Mouse (Mus musculus) neural tube, embryonic 14.5 days (tissue): ENCODE data around the gene Sorbs1. TPM values are rescaled to one million over a fixed set of nuclear protein-coding genes. Genes with fewer than 3 reads are reported as not detected.
A peak's percentile ranks its signal among the peaks of the same experiment; 100 is the strongest.

Experiments used
- ATAC-seq: fragments of 200-750 bp; cut with Nextera tagmentation; 2 replicates; pipeline ENCODE4 v1.8.0; 2017; ENCODE audit warnings: low read depth, mild to moderate bottlenecking, moderate TSS enrichment, moderate library complexity
- H3K27ac ChIP-seq: fragments of 300-500 bp; sonication (generic); 2 replicates; pipeline ENCODE4 v1.5.1; 2014; ENCODE audit warnings: low read depth, mild to moderate bottlenecking, control low read depth, low read length, moderate library complexity, mixed read lengths
- H3K27me3 ChIP-seq: fragments of 300-500 bp; sonication (generic); 2 replicates; pipeline ENCODE4 v1.6.1; 2014; ENCODE audit warnings: low read length; ENCODE audit not compliant: control insufficient read depth, insufficient read depth
- H3K36me3 ChIP-seq: fragments of 300-500 bp; sonication (generic); 2 replicates; pipeline ENCODE4 v1.6.1; 2014; ENCODE audit warnings: low read length, mixed read lengths; ENCODE audit not compliant: control insufficient read depth, insufficient read depth
- H3K4me1 ChIP-seq: fragments of 300-500 bp; sonication (generic); 2 replicates; pipeline ENCODE4 v1.6.1; 2014; ENCODE audit warnings: low read length; ENCODE audit not compliant: control insufficient read depth, insufficient read depth
- H3K4me2 ChIP-seq: fragments of 300-500 bp; sonication (generic); 2 replicates; pipeline ENCODE4 v1.6.1; 2014; ENCODE audit warnings: mild to moderate bottlenecking, low read depth, low read length, control low read depth
- H3K4me3 ChIP-seq: fragments of 300-500 bp; sonication (generic); 2 replicates; pipeline ENCODE4 v1.5.1; 2014; ENCODE audit warnings: low read depth, low read length, control low read depth, mixed read lengths
- H3K9ac ChIP-seq: fragments of 300-500 bp; sonication (generic); replicated peaks from 2 replicates; pipeline ENCODE4 v1.6.1; 2014; ENCODE audit warnings: low read depth, mild to moderate bottlenecking, control low read depth, low read length, mixed read lengths
- H3K9me3 ChIP-seq: fragments of 300-500 bp; sonication (generic); 2 replicates; pipeline ENCODE4 v1.6.1; 2016; ENCODE audit warnings: low read length; ENCODE audit not compliant: control insufficient read depth
- WGBS: fragments of 180-500 bp; shearing (Covaris S2); extraction: QIAGEN DNeasy Blood & Tissue Kit; methylation state at CpG from one replicate; pipeline ENCODE4 v1.1.7; 2014; 5-methylcytosine and 5-hydroxymethylcytosine counted together
- polyA plus RNA-seq: library from polyadenylated mRNA; unstranded; fragments of >200 nt; fragmentation: Nextera tagmentation; extraction: Ambion mirVana; gene quantifications from 2 replicates; pipeline ENCODE4 v1.2.1, GENCODE M21; 2014

Sorbs1 gene
- polyA plus RNA-seq, 1 experiment from 2014 or later = 117 TPM

DNA sequence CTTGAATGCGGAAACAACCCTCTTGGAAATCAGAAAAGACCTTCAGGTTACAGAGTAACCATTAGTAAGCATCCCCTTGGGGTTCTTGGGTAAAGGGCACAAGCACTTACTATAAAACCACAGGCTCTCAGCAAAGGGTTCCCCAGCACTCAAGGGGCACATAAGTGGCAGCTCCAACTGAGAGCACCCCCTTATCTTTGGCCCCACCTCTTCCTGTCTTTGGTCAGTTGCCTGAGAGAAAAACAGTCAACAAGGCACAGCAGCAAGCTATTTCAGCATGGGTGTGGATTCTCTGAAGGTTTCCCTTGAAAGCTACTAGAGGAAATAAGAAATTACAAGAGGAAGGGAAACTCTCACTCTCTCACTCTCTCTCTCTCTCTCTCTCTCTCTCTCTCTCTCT, 246.2 kb downstream of the Sorbs1 start:
- H3K4me1 ChIP-seq = peaks cover 2% of the 10 kb centered on the region; the same call in 1 of the 2 replicates
- no peak overlapping the region for H3K4me3 ChIP-seq
- no peak overlapping the region for H3K4me2 ChIP-seq
- peaks cover 17% of the 10 kb centered on the region for H3K27me3 ChIP-seq
- 91% methylated on average over 1 of the region's 1 CpGs for WGBS
- H3K27ac ChIP-seq = no peak overlapping the region
- H3K9ac ChIP-seq = no peak overlapping the region
- peak; percentile 29; the same call in 1 of the 2 replicates for ATAC-seq
- H3K9me3 ChIP-seq = no peaks in the 10 kb centered on the region
- no peaks in the 10 kb centered on the region for H3K36me3 ChIP-seq

- H3K36me3 ChIP-seq = no peaks in the 10 kb centered on the region
- H3K27ac ChIP-seq = no peak overlapping the region
- no peaks in the 10 kb centered on the region for H3K4me1 ChIP-seq
- no peaks in the 10 kb centered on the region for H3K9me3 ChIP-seq
- no peak overlapping the region for H3K9ac ChIP-seq
- no peak for ATAC-seq
- no peaks in the 10 kb centered on the region for H3K27me3 ChIP-seq
- H3K4me2 ChIP-seq = no peak overlapping the region
- H3K4me3 ChIP-seq = no peak overlapping the region
- WGBS = 93% methylated on average over 1 of the region's 1 CpGs
Measured at GRCm38 (mm10) chr19:40259485-40259884, 254.1 kb downstream of the Sorbs1 start.

GRCm38 (mm10) chr19:40257396-40257795, 256.2 kb downstream of the Sorbs1 start:
- no peaks in the 10 kb centered on the region for H3K9me3 ChIP-seq
- H3K9ac ChIP-seq = no peak overlapping the region
- H3K36me3 ChIP-seq = no peaks in the 10 kb centered on the region
- no peak for ATAC-seq
- H3K27ac ChIP-seq = no peak overlapping the region
- WGBS = 69% methylated on average over 4 of the region's 4 CpGs
- no peaks in the 10 kb centered on the region for H3K4me1 ChIP-seq
- no peak overlapping the region for H3K4me2 ChIP-seq
- no peak overlapping the region for H3K4me3 ChIP-seq
- H3K27me3 ChIP-seq = no peaks in the 10 kb centered on the region

- H3K4me1 ChIP-seq = no peaks in the 10 kb centered on the region
- H3K9me3 ChIP-seq = no peaks in the 10 kb centered on the region
- no peak overlapping the region for H3K9ac ChIP-seq
- no peak overlapping the region for H3K4me2 ChIP-seq
- no peaks in the 10 kb centered on the region for H3K27me3 ChIP-seq
- no peak overlapping the region for H3K4me3 ChIP-seq
- H3K36me3 ChIP-seq = no peaks in the 10 kb centered on the region
- ATAC-seq = no peak
- H3K27ac ChIP-seq = no peak overlapping the region
- 88% methylated on average over 2 of the region's 2 CpGs for WGBS
Measured at GRCm38 (mm10) chr19:40256376-40257050, 257.1 kb downstream of the Sorbs1 start.

DNA sequence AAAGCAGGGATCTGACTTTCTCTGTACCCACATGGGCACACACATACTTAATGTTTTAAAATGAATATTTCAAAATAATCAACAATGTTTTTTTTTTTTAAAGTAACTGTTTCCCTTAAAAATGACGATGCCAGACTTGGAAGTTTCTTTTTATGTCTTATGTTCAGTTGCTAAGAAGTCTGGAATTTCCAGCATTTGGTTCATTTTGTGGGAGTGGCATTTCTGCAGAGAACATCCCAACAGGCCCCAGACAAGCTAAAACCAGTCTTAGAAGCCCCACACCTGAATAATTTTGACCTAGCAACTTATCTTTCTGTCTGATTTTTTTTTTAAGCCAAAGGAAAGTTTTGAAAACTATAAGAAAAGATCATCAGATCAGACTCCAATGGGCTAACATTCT, 258.0 kb downstream of the Sorbs1 start:
- Histone ChIP-seq H3K9ac (no peak overlapping the region), H3K27ac (no peak overlapping the region)

GRCm38 (mm10) chr19:40254741-40255140, 258.8 kb downstream of the Sorbs1 start:
- no peak overlapping the region for H3K27ac ChIP-seq
- no peak overlapping the region for H3K9ac ChIP-seq
- H3K4me1 ChIP-seq = no peaks in the 10 kb centered on the region
- no peaks in the 10 kb centered on the region for H3K27me3 ChIP-seq
- no peaks in the 10 kb centered on the region for H3K36me3 ChIP-seq
- H3K9me3 ChIP-seq = no peaks in the 10 kb centered on the region
- no peak for ATAC-seq
- no peak overlapping the region for H3K4me2 ChIP-seq
- 94% methylated on average over 3 of the region's 3 CpGs for WGBS
- no peak overlapping the region for H3K4me3 ChIP-seq

More for the DNA sequence above, 258.0 kb downstream of the Sorbs1 start:
- no peaks in the 10 kb centered on the region for H3K4me1 ChIP-seq
- ATAC-seq = no peak
- no peak overlapping the region for H3K4me2 ChIP-seq
- no peak overlapping the region for H3K4me3 ChIP-seq
- 81% methylated on average over 1 of the region's 1 CpGs for WGBS
- no peaks in the 10 kb centered on the region for H3K27me3 ChIP-seq
- H3K36me3 ChIP-seq = no peaks in the 10 kb centered on the region
- H3K9me3 ChIP-seq = no peaks in the 10 kb centered on the region

DNA sequence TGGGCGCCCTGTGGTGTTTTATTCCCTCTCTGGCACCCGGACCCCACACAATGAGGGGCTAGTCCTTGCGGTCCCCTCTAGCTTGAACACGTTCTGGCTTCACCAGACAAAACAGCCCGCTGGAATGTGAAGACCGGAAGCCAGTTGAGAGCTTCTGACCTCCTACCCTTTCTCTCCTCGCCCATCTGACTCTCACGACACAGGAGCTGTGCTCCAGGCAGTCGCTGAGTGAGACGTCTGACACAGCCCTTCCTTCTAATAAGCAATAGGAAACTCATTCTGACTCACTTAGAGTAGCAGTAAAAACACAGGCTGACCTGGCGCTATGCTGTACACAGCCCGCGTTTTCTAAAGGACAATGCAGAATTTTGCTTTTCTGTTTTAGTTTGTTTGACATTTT, 259.8 kb downstream of the Sorbs1 start:
- Histone ChIP-seq H3K27ac (no peak overlapping the region), H3K36me3 (no peaks in the 10 kb centered on the region), H3K9ac (no peak overlapping the region), H3K4me1 (no peaks in the 10 kb centered on the region), H3K9me3 (no peaks in the 10 kb centered on the region), H3K4me2 (no peak overlapping the region), H3K27me3 (no peaks in the 10 kb centered on the region), H3K4me3 (no peak overlapping the region)
- WGBS = 65% methylated on average over 13 of the region's 13 CpGs
- no peak for ATAC-seq

GRCm38 (mm10) chr19:40251115-40251514, 262.5 kb downstream of the Sorbs1 start:
- H3K9me3 ChIP-seq = no peaks in the 10 kb centered on the region
- no peak overlapping the region for H3K27ac ChIP-seq
- WGBS = 87% methylated on average over 4 of the region's 4 CpGs
- no peaks in the 10 kb centered on the region for H3K4me1 ChIP-seq
- H3K4me2 ChIP-seq = no peak overlapping the region
- H3K27me3 ChIP-seq = no peaks in the 10 kb centered on the region
- H3K9ac ChIP-seq = no peak overlapping the region
- no peaks in the 10 kb centered on the region for H3K36me3 ChIP-seq
- no peak overlapping the region for H3K4me3 ChIP-seq
- ATAC-seq = no peak

DNA sequence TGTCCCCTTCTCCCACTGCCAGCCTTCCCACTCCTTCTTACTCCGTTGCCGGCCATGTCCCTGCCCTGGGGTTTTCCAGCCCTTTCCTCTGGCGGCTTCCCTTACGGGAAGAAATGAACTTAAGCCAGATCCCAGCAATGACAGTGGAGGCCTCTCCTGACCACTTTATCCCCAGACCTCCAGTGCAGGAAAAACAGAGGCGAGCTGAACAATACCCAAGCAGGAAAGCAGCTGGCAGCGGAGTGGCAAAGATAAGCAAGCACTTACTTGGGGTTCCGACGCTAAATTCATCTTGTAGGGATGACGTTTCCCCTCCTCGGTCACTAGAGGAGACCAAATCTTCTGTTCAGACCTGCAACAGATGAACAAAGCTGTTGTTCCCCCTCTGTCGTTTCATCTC, 264.2 kb downstream of the Sorbs1 start:
- H3K9me3 ChIP-seq = no peaks in the 10 kb centered on the region
- ATAC-seq = no peak
- H3K4me1 ChIP-seq = no peaks in the 10 kb centered on the region
- no peak overlapping the region for H3K4me3 ChIP-seq
- no peaks in the 10 kb centered on the region for H3K36me3 ChIP-seq
- no peak overlapping the region for H3K27ac ChIP-seq
- no peaks in the 10 kb centered on the region for H3K27me3 ChIP-seq
- WGBS = 88% methylated on average over 11 of the region's 11 CpGs
- no peak overlapping the region for H3K4me2 ChIP-seq
- no peak overlapping the region for H3K9ac ChIP-seq
